Mouse (Mus musculus) forebrain, embryonic 15.5 days (tissue): ENCODE results near the gene Zfp663. TPM values are rescaled to one million over a fixed set of nuclear protein-coding genes. Genes with fewer than 3 reads are reported as not detected.

ENCODE experiments used
- ATAC-seq: fragments of 200-750 bp; cut with Nextera tagmentation; replicated peaks from 2 replicates; pipeline ENCODE4 v1.8.0; 2017; ENCODE audit warnings: mild to moderate bottlenecking, moderate TSS enrichment, moderate library complexity
- H3K27ac ChIP-seq: fragments of 300-500 bp; sonication (generic); replicated peaks from 2 replicates; pipeline ENCODE4 v1.5.1; 2015; ENCODE audit warnings: mild to moderate bottlenecking, inconsistent platforms
- H3K27me3 ChIP-seq: fragments of 300-500 bp; sonication (generic); 2 replicates; pipeline ENCODE4 v1.6.1; 2015; ENCODE audit warnings: inconsistent platforms
- H3K36me3 ChIP-seq: fragments of 300-500 bp; sonication (generic); 2 replicates; pipeline ENCODE4 v1.6.1; 2015; ENCODE audit warnings: mild to moderate bottlenecking, inconsistent platforms
- H3K4me1 ChIP-seq: fragments of 300-500 bp; sonication (generic); 2 replicates; pipeline ENCODE4 v1.6.1; 2015; ENCODE audit warnings: inconsistent platforms
- H3K4me2 ChIP-seq: fragments of 300-500 bp; sonication (generic); replicated peaks from 2 replicates; pipeline ENCODE4 v1.6.1; 2015; ENCODE audit warnings: mild to moderate bottlenecking, inconsistent platforms
- H3K4me3 ChIP-seq: fragments of 300-500 bp; sonication (generic); 2 replicates; pipeline ENCODE4 v1.5.1; 2015; ENCODE audit warnings: mild to moderate bottlenecking, inconsistent platforms
- H3K9ac ChIP-seq: fragments of 300-500 bp; sonication (generic); replicated peaks from 2 replicates; pipeline ENCODE4 v1.6.1; 2015; ENCODE audit warnings: mild to moderate bottlenecking, inconsistent platforms
- H3K9me3 ChIP-seq: fragments of 300-500 bp; sonication (generic); 2 replicates; pipeline ENCODE4 v1.6.1; 2016; ENCODE audit warnings: inconsistent platforms
- WGBS: fragments of 180-500 bp; shearing (Covaris S2); methylation state at CpG from one replicate; pipeline ENCODE4 v1.1.7; 2015; ENCODE audit warnings: mixed read lengths; 5-methylcytosine and 5-hydroxymethylcytosine counted together
- polyA plus RNA-seq: library from polyadenylated mRNA; unstranded; fragments of >200 nt; fragmentation: Nextera tagmentation; extraction: Ambion mirVana; gene quantifications from 2 replicates; pipeline ENCODE4 v1.2.1, GENCODE M21; 2015

Gene Zfp663
- polyA plus RNA-seq, 1 experiment from 2014 or later, result 6.5 TPM

DNA sequence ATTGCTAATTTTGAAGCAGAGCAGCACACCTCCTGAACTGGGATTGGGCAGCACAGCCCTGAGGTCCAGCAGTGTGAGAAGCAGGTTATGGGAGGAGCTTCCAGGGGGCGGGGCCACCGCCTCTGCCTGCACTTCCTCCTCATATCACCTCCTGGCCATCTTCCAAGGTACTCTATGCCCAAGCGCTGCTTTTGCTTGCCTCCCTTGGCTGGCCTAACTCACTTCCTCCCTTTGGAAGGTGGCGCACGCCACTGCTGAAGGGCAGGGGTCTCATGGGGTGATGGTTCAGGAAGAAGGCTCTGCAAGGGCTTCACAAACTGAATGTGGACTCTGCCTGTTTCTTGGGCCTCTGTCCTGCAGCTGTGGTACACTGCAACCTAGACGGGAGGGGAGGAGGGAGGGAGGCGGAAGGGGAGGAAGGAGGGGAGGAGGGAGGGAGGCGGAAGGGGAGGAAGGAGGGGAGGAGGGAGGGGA, 1.4 kb downstream of the Zfp663 start:
- no peak overlapping the region for H3K27ac ChIP-seq
- no peak overlapping the region for H3K4me3 ChIP-seq
- H3K4me1 ChIP-seq, result peaks cover 27% of the 10 kb centered on the region
- no peaks in the 10 kb centered on the region for H3K36me3 ChIP-seq
- no peak overlapping the region for H3K9ac ChIP-seq
- peak overlapping the region; percentile 24 for H3K4me2 ChIP-seq
- ATAC-seq, result 0 out of 2 replicates have a peak, but pooled peaks have one; percentile 26
- H3K9me3 ChIP-seq, result no peaks in the 10 kb centered on the region
- H3K27me3 ChIP-seq, result no peaks in the 10 kb centered on the region
- 7% methylated on average over 5 of the region's 8 CpGs for WGBS

GRCm38 (mm10) chr2:165364334-165365091, 4.0 kb downstream of the Zfp663 start:
- Histone ChIP-seq H3K4me3 (0 out of 2 replicates have a peak overlapping the region, but pooled peaks have one; percentile 16), H3K36me3 (no peaks in the 10 kb centered on the region), H3K27me3 (no peaks in the 10 kb centered on the region), H3K4me1 (peaks cover 24% of the 10 kb centered on the region), H3K4me2 (peak overlapping the region; percentile 33), H3K9ac (no peak overlapping the region; the same call in 1 of the 2 replicates), H3K9me3 (no peaks in the 10 kb centered on the region), H3K27ac (no peak overlapping the region)
- 0 out of 2 replicates have a peak, but pooled peaks have one; percentile 29 for ATAC-seq
- 14% methylated on average over 21 of the region's 21 CpGs for WGBS

DNA sequence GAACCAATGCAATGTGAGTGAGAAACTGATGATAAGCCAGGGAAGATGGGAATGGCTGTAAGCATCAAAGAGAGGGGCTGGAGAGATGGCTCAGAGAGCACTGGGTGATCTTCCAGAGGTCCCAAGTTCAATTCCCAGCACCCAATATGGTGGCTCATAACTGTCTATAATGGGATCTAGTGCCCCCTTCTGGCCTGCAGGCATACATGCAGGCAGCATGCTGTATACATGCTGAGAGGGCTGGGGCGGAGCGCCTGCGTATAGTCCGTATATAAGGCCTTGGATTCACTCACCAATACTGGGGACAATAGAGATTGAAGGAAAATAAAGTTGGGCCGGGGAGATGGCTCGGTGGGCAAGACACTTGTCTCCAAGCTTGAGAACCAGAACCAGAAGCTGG, 5.2 kb downstream of the Zfp663 start:
- WGBS, result 93% methylated on average over 6 of the region's 6 CpGs
- no peak overlapping the region for H3K27ac ChIP-seq
- no peak overlapping the region for H3K9ac ChIP-seq
- no peaks in the 10 kb centered on the region for H3K36me3 ChIP-seq
- no peaks in the 10 kb centered on the region for H3K9me3 ChIP-seq
- H3K4me2 ChIP-seq, result no peak overlapping the region
- no peaks in the 10 kb centered on the region for H3K27me3 ChIP-seq
- peaks cover 18% of the 10 kb centered on the region for H3K4me1 ChIP-seq
- ATAC-seq, result no peak
- no peak overlapping the region for H3K4me3 ChIP-seq

DNA sequence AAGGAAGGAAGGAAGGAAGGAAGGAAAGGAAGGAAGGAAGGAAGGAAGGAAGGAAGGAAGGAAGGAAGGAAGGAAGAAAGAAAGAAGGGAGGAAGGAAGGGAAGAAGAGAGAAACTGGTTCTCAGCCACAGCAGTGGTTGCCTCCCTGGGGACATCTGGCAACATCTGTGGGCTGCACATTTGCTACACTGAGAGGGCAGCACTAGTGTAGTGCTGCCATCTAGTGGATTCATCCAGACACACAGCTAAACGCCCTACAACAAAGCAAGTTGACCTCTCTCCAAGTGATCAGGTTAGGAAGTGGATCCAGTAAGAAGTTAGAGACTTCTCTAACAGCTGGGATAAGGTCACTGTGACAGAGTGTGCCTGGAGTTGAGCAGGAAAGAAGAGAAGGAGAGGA, 7.7 kb downstream of the Zfp663 start:
- Histone ChIP-seq H3K9me3 (no peaks in the 10 kb centered on the region), H3K4me2 (no peak overlapping the region), H3K4me1 (peaks cover 5% of the 10 kb centered on the region; the same call in 1 of the 2 replicates), H3K36me3 (no peaks in the 10 kb centered on the region), H3K9ac (no peak overlapping the region), H3K27ac (no peak overlapping the region), H3K4me3 (no peak overlapping the region), H3K27me3 (no peaks in the 10 kb centered on the region)
- ATAC-seq, result peak; percentile 48; the same call in 1 of the 2 replicates
- 0% methylated on average over 1 of the region's 1 CpGs for WGBS

- Histone ChIP-seq H3K27me3 (no peaks in the 10 kb centered on the region), H3K4me1 (0 out of 2 replicates have a peak, but pooled peaks cover 4% of the 10 kb centered on the region), H3K4me2 (no peak overlapping the region), H3K4me3 (no peak overlapping the region), H3K36me3 (peaks cover 21% of the 10 kb centered on the region), H3K9ac (no peak overlapping the region), H3K27ac (no peak overlapping the region), H3K9me3 (no peaks in the 10 kb centered on the region)
- 92% methylated on average over 20 of the region's 20 CpGs for WGBS
- ATAC-seq, result no peak
Measured at GRCm38 (mm10) chr2:165351828-165352513, 16.6 kb downstream of the Zfp663 start.

DNA sequence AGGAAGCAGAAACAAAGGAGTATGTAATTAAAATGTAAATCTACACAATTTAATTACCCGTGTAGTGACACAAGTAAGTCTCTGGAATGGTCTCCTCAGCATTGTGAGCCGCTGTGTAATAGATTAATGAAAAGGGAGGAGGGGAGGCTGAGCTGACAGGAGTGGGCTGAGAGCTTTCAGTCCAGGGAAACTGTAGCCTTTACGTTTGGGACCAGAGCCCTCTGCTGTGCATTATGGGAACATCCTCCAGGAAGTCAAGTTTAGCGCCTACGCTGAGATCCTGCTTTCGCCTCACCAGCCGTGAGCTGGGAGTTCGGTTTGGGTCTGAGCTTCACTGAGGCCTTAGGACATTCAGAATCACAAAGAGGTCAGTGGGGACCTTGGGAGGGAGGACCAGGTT, 19.1 kb downstream of the Zfp663 start:
- H3K9ac ChIP-seq, result no peak overlapping the region
- 0 out of 2 replicates have a peak, but pooled peaks cover 4% of the 10 kb centered on the region for H3K4me1 ChIP-seq
- H3K27ac ChIP-seq, result no peak overlapping the region
- H3K36me3 ChIP-seq, result peaks cover 19% of the 10 kb centered on the region
- peak; percentile 57; the same call in 1 of the 2 replicates for ATAC-seq
- H3K9me3 ChIP-seq, result no peaks in the 10 kb centered on the region
- no peak overlapping the region for H3K4me3 ChIP-seq
- no peaks in the 10 kb centered on the region for H3K27me3 ChIP-seq
- H3K4me2 ChIP-seq, result no peak overlapping the region
- WGBS, result 19% methylated on average over 8 of the region's 8 CpGs

DNA sequence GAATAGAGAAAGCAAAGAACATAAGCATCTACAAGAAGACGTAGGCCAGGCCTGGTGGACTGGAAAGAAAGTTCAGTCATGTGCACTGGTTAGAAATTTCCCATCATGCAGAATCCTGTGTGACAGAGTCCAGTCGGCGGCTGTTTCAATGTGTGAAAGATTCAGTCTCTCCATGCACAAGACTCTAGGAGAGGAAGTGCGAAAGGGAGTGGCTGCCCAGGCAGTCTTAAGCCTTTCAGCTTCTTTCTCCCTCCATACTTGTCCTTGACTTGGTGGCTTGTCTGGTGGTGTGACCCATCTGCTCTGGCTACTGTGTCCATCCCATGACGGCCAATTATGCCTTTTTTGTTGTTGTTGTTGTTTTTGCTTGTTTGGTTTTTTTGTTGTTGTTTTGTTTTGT, 22.3 kb downstream of the Zfp663 start:
- 92% methylated on average over 5 of the region's 5 CpGs for WGBS

GRCm38 (mm10) chr2:165337191-165337590, 31.3 kb downstream of the Zfp663 start:
- WGBS, result 36% methylated on average over 3 of the region's 3 CpGs
- Histone ChIP-seq H3K4me2 (no peak overlapping the region), H3K27ac (no peak overlapping the region), H3K36me3 (no peaks in the 10 kb centered on the region), H3K4me3 (no peak overlapping the region), H3K9me3 (no peaks in the 10 kb centered on the region), H3K9ac (no peak overlapping the region), H3K4me1 (no peaks in the 10 kb centered on the region), H3K27me3 (no peaks in the 10 kb centered on the region)
- ATAC-seq, result no peak

More for the DNA sequence above, 22.3 kb downstream of the Zfp663 start:
- Histone ChIP-seq H3K4me3 (no peak overlapping the region), H3K9me3 (no peaks in the 10 kb centered on the region), H3K27ac (no peak overlapping the region), H3K9ac (no peak overlapping the region), H3K27me3 (no peaks in the 10 kb centered on the region), H3K36me3 (no peaks in the 10 kb centered on the region), H3K4me2 (no peak overlapping the region), H3K4me1 (0 out of 2 replicates have a peak, but pooled peaks cover 4% of the 10 kb centered on the region)
- no peak for ATAC-seq

GRCm38 (mm10) chr2:165332610-165333210, 35.8 kb downstream of the Zfp663 start:
- H3K9ac ChIP-seq, result no peak overlapping the region
- no peak overlapping the region for H3K4me2 ChIP-seq
- peaks cover 3% of the 10 kb centered on the region; the same call in 1 of the 2 replicates for H3K4me1 ChIP-seq
- no peak for ATAC-seq
- H3K4me3 ChIP-seq, result no peak overlapping the region
- 38% methylated on average over 14 of the region's 14 CpGs for WGBS
- no peaks in the 10 kb centered on the region for H3K9me3 ChIP-seq
- H3K36me3 ChIP-seq, result no peaks in the 10 kb centered on the region
- H3K27me3 ChIP-seq, result no peaks in the 10 kb centered on the region
- H3K27ac ChIP-seq, result no peak overlapping the region

DNA sequence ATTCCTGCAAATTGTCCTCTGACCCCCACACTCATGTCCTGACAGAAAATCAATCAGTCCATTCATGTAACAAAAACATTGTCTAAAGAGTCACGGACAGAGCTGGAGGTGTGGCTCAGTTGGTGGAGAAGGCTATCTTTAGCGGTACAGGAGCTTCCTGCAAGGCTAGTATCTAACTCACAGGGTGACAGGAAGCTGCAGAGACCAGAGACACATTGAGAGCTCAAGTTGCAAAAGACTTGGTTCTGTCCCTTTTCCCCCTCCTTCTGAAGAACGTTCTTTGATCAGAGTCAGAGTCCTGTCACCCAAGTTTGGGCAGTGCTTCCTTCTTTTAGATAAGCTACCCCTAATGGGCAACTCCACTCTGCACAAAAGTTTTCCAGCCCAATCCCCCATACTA, 38.8 kb downstream of the Zfp663 start:
- ATAC-seq, result no peak
- no peak overlapping the region for H3K4me2 ChIP-seq
- H3K27ac ChIP-seq, result no peak overlapping the region
- peaks cover 25% of the 10 kb centered on the region for H3K4me1 ChIP-seq
- H3K27me3 ChIP-seq, result no peaks in the 10 kb centered on the region
- no peaks in the 10 kb centered on the region for H3K9me3 ChIP-seq
- H3K9ac ChIP-seq, result no peak overlapping the region
- no peaks in the 10 kb centered on the region for H3K36me3 ChIP-seq
- WGBS, result 75% methylated on average over 3 of the region's 3 CpGs
- H3K4me3 ChIP-seq, result no peak overlapping the region

GRCm38 (mm10) chr2:165328746-165329145, 39.8 kb downstream of the Zfp663 start:
- ATAC-seq, result no peak
- no peaks in the 10 kb centered on the region for H3K9me3 ChIP-seq
- 82% methylated on average over 5 of the region's 5 CpGs for WGBS

GRCm38 (mm10) chr2:165327386-165327785, 41.1 kb downstream of the Zfp663 start:
- no peaks in the 10 kb centered on the region for H3K27me3 ChIP-seq
- H3K36me3 ChIP-seq, result no peaks in the 10 kb centered on the region
- 18% methylated on average over 7 of the region's 7 CpGs for WGBS
- H3K27ac ChIP-seq, result peak overlapping the region; percentile 91
- no peaks in the 10 kb centered on the region for H3K9me3 ChIP-seq
- peaks cover 40% of the 10 kb centered on the region for H3K4me1 ChIP-seq
- H3K4me2 ChIP-seq, result peak overlapping the region; percentile 81
- H3K4me3 ChIP-seq, result peak overlapping the region; percentile 96
- H3K9ac ChIP-seq, result peak overlapping the region; percentile 66
- ATAC-seq, result no peak

More at GRCm38 (mm10) chr2:165328746-165329145, 39.8 kb downstream of the Zfp663 start:
- Histone ChIP-seq H3K4me2 (no peak overlapping the region), H3K36me3 (no peaks in the 10 kb centered on the region), H3K4me3 (no peak overlapping the region), H3K27me3 (no peaks in the 10 kb centered on the region), H3K9ac (no peak overlapping the region), H3K27ac (no peak overlapping the region), H3K4me1 (peaks cover 35% of the 10 kb centered on the region)
